Mouse (Mus musculus): ENCODE measurements around the gene Inpp5a. TPM values are rescaled to one million over a fixed set of nuclear protein-coding genes. Genes with fewer than 3 reads are reported as not detected.

Inpp5a gene
- total RNA-seq, 2 experiments from 2014 or later: 4.6 to 4.9 TPM

GRCm38 (mm10) chr7:139551519-139551918 lies 162.6 kb downstream of the Inpp5a start:
- ATAC-seq (replicated peaks; ENCODE audit: low FRiP score, low TSS enrichment, poor library complexity, severe bottlenecking): no peak

GRCm38 (mm10) chr7:139556331-139556730 lies 167.4 kb downstream of the Inpp5a start:
- no peak for ATAC-seq (replicated peaks; ENCODE audit: low FRiP score, low TSS enrichment, poor library complexity, severe bottlenecking)

- ATAC-seq (replicated peaks; ENCODE audit: low FRiP score, low TSS enrichment, poor library complexity, severe bottlenecking): no peak
Observed at GRCm38 (mm10) chr7:139556746-139557526, 168.0 kb downstream of the Inpp5a start.

- ATAC-seq (replicated peaks; ENCODE audit: low FRiP score, low TSS enrichment, poor library complexity, severe bottlenecking): no peak
Observed at GRCm38 (mm10) chr7:139559659-139560058, 170.8 kb downstream of the Inpp5a start.

GRCm38 (mm10) chr7:139563425-139563824 lies 174.5 kb downstream of the Inpp5a start:
- ATAC-seq (replicated peaks; ENCODE audit: low FRiP score, low TSS enrichment, poor library complexity, severe bottlenecking): no peak

- ATAC-seq (replicated peaks; ENCODE audit: low FRiP score, low TSS enrichment, poor library complexity, severe bottlenecking): no peak
Observed at GRCm38 (mm10) chr7:139564161-139564560, 175.3 kb downstream of the Inpp5a start.

GRCm38 (mm10) chr7:139565998-139566397 lies 177.1 kb downstream of the Inpp5a start:
- no peak for ATAC-seq (replicated peaks; ENCODE audit: low FRiP score, low TSS enrichment, poor library complexity, severe bottlenecking)

GRCm38 (mm10) chr7:139566533-139566932 lies 177.6 kb downstream of the Inpp5a start:
- no peak for ATAC-seq (replicated peaks; ENCODE audit: low FRiP score, low TSS enrichment, poor library complexity, severe bottlenecking)

- ATAC-seq (replicated peaks; ENCODE audit: low FRiP score, low TSS enrichment, poor library complexity, severe bottlenecking): no peak
Observed at GRCm38 (mm10) chr7:139570788-139571187, 181.9 kb downstream of the Inpp5a start.

- ATAC-seq (replicated peaks; ENCODE audit: low FRiP score, low TSS enrichment, poor library complexity, severe bottlenecking): no peak
Observed at GRCm38 (mm10) chr7:139572665-139573064, 183.8 kb downstream of the Inpp5a start.

- peak; percentile 72 for ATAC-seq (replicated peaks; ENCODE audit: low FRiP score, low TSS enrichment, poor library complexity, severe bottlenecking)
Observed at GRCm38 (mm10) chr7:139576064-139576686, 187.3 kb downstream of the Inpp5a start.

GRCm38 (mm10) chr7:139579261-139579905 lies 190.5 kb downstream of the Inpp5a start:
- no peak for ATAC-seq (replicated peaks; ENCODE audit: low FRiP score, low TSS enrichment, poor library complexity, severe bottlenecking)

GRCm38 (mm10) chr7:139580851-139581775 lies 192.2 kb downstream of the Inpp5a start:
- ATAC-seq (replicated peaks; ENCODE audit: low FRiP score, low TSS enrichment, poor library complexity, severe bottlenecking): no peak

GRCm38 (mm10) chr7:139581801-139582571 lies 193.1 kb downstream of the Inpp5a start:
- ATAC-seq (replicated peaks; ENCODE audit: low FRiP score, low TSS enrichment, poor library complexity, severe bottlenecking): no peak

- ATAC-seq (replicated peaks; ENCODE audit: low FRiP score, low TSS enrichment, poor library complexity, severe bottlenecking): no peak
Observed at GRCm38 (mm10) chr7:139582595-139582994, 193.7 kb downstream of the Inpp5a start, which contains the start of gene Nkx6-2. Gene Nkx6-2, minus strand, starts transcription at chr7:139582797.

- no peak for ATAC-seq (replicated peaks; ENCODE audit: low FRiP score, low TSS enrichment, poor library complexity, severe bottlenecking)
Observed at GRCm38 (mm10) chr7:139583094-139583737, 194.3 kb downstream of the Inpp5a start.

- ATAC-seq (replicated peaks; ENCODE audit: low FRiP score, low TSS enrichment, poor library complexity, severe bottlenecking): no peak
Observed at GRCm38 (mm10) chr7:139584221-139585175, 195.6 kb downstream of the Inpp5a start.
